Mouse (Mus musculus) frontal cortex, adult 2 months (tissue): Measurements from ENCODE around the gene Ccna2. TPM values are rescaled to one million over a fixed set of nuclear protein-coding genes. Genes with fewer than 3 reads are reported as not detected.

Source experiments
- DNase-seq, 2 experiments: peaks; one replicate each; pipeline ENCODE4 v3.0.0; 2022; ENCODE audit warnings: low spot score in 1 of 2; ENCODE audit errors: extremely low spot score in 1 of 2
- polyA plus RNA-seq: library from polyadenylated mRNA; depleted of rRNA; stranded (reverse); fragments of >200 nt; gene quantifications from 2 replicates; pipeline ENCODE4 v1.2.3, GENCODE M21; 2012; rRNA removed

The Ccna2 gene
- polyA plus RNA-seq, 1 experiment: 4.1 TPM

DNA sequence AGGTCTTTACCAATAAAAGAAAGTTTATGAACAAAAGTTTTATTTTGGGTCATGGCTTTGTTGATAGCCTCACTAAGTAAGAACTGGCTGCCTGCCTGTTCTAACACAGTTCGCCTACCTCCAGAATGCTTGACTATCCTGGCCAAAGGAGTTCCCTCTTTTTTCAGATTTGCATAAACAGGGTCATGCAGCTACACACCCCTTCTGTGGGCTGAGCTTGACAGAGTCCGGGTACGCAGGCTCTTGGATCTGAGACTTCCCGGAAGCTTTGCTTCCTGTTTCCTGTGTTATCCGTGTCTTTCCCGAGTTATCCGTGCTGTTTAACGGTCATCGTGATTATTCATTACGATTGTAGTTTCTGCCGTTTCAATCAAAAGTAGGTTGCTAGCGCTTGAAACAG, 35.9 kb downstream of the Ccna2 start:
- DNase-seq: no peak

DNA sequence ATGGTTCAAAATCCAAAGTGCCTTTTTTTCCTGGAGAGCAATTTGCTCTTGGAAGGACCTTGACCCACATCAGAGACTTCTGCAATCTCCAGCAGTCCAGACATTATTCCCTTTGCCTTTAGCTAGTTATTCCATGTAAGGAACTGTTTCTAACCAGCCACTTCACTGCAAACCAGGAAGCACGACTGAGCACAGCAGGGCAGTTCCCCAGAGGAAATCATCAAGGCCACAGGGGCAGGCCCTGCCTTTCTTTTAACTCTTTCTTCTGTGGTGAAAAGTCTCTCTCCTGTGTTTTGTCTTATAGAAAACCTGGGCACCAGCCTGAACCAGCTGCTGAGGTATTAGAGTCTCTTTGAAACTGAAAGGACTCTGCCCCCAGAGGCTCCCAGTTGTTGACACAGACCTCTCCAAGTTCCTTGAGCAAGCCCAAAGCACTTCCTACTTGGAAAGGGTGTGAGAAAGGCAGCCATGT, 38.7 kb downstream of the Ccna2 start:
- no peak for DNase-seq

DNA sequence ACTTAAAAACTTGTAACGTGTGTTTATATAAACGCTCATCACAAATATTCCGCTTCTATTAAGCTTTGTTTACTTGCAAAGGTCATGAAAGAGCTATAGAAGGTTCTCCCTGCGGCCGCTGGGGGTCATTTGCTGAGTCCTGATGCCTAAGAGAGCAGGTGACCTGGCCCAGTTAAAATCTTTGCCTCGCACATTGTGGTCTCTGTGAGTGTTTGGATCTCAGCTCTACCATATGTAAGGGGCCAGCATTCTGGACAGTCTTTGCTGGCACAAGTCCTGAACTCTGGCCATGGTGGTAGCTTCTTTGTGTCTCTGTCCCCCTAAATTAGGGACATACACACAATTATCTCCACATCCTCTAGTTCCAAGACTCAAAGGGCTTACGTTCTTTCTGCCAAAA, 39.2 kb downstream of the Ccna2 start:
- no peak for DNase-seq

DNA sequence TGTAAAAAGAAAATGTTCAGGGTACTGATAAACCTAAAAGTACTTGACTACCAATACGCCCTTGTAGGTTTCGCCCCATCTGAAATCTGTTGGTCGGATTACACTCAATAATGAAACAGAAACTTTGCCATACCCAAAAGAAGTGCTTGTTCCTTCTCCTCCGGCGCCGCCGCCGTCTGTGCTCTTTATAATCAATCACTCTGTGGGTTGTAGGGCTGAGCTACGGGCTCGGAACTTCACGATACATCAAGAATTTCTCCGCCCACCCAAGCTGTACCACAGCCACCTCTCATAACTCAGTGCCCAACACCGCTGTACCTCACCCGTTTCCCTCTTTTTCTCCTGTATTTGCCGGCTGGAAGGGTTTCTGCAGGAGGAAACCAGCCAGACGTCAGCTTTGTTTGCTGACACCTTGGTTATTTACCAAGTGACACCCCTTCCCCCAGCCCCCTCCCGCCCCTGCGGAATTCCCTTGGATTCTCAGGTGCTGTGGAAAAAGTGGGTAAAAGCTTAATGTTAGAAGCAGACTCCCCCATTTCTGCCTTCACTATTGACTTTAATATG, 39.9 kb downstream of the Ccna2 start:
- no peak for DNase-seq

DNA sequence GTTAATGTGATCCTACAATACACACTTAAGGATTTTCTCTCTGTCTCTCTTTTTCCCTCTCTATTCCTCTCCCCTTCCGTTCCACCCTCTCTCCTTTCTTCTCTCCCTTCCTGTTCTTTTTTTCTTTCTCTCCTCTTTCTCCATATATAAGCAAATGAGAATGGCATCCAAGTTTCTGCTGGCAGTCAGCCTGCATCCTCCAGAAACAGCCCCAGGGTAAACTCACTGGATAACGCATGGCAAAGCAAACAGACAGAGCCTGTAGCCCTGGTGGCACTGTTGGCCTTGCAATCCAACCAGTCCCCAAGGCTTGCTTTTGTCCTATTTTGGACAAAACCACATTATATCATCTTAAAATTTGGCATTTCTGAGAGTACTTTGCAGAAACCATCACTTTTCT, 40.7 kb downstream of the Ccna2 start:
- DNase-seq: peak in 1 of 2 experiments; percentile 68

- DNase-seq: peak in 1 of 2 experiments; percentile 51
Observed at GRCm38 (mm10) chr3:36530781-36531180, 41.2 kb downstream of the Ccna2 start.

DNA sequence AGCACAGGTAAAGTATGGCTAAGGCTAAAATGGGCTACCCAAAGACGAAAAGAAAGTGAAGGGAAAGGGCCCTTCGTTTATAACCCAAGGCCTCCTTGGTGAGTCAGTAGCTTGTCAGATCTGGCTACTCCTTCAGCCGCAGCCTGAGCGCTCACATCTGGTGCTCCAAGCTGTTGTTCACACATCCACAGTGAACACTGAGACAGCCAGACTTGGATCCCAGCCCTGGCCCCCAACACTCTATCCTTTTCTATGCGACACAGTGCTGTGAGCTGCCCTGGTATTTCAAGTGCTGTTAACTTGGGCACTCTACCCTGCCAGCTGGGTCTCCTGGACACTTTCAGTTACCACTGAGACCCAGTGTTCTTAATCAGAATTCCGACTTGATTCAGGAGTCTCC, 41.6 kb downstream of the Ccna2 start:
- DNase-seq: peak; percentile 73 to 88

- DNase-seq: no peak
Observed at GRCm38 (mm10) chr3:36524466-36524865, 47.5 kb downstream of the Ccna2 start.

DNA sequence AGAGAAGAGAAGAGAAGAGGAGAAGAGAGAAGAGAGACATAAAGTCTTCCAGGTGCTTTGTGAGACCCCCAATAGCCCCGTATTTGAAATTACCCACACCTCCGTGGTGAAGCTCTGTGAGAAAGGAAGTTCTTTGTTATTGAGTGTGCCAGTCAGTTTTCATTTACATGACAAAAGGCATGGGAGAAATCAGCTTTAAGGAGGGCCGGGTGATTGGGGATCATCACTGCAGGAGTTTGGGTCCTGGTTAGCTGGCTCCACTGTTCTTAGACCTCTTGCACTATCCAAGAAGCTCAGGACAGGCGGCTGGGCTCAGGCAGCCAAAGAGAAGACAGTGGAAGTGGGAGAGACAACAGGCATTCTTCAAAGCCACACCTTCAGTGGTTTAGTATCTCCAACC, 49.8 kb downstream of the Ccna2 start:
- DNase-seq: no peak

DNA sequence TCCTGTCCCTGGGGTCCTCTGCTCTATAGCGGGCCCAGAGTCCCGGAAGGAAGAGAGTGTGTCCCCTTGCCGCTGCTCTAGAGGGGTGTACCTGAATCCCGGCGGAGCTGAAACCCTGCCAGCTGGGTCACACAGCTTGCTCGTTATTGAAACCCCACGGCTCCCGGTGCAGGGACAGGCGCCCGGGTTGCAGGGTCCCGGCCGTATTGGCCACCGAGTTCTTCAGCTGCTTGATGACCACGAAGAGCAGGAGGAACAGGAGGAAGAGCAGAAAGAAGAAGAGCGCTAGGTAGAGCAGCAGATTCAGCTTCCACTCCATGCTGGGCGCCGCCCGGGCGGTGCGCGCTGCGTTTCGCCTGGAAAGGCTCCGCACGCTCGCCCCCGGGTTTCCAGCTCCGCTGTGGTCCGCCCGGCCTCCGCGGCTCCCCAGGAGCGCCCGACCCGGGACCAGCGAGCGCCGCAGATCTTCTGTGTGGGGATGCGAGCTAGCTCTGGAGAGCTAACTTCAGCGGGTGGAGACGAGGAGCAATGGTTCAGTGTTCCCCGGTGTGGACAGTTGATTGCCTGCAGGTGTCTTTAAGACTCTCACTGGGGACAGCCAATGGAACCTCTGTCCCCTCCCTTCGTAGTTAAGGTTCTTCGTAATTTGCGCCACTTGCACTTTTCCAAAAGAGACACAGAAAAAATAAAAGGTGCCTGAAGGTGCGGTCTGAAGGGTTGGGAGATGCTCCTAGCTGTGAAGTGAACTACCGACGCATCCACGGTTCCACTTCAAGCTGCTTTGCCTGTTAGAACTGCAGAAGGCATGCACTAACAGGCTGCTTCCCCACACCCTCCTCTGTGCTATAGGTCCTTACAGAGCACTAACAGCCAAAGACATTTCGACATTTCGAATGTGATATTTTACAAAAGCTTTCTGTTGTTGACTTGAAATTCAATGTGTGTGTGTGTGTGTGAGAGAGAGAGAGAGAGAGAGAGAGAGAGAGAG, 50.6 kb downstream of the Ccna2 start, which contains the start of gene Gm11549:
Gene Gm11549, minus strand, starts transcription at position 741 of the 988 bp plus-strand sequence.
- DNase-seq: peak in 1 of 2 experiments; percentile 58

- peak; percentile 76 to 81 for DNase-seq
Observed at GRCm38 (mm10) chr3:36516196-36516595, 55.8 kb downstream of the Ccna2 start.

Other genes with a start within 250 kb of the Ccna2 start
- gene Anxa5, start 96.3 kb downstream of the Ccna2 start, polyA plus RNA-seq: 97.6 and 113 TPM in 2 replicates
- gene 1810062G17Rik, start 96.2 kb downstream of the Ccna2 start, polyA plus RNA-seq: 0.15 TPM in 1 of 2 replicates, not detected in the other
- 19.2 and 19.5 TPM in 2 replicates for gene Gm11549, start 50.3 kb downstream of the Ccna2 start, polyA plus RNA-seq
- 34.5 and 39.7 TPM in 2 replicates for gene Exosc9, start 19.5 kb downstream of the Ccna2 start, polyA plus RNA-seq
- 18.1 and 19.5 TPM in 2 replicates for gene Bbs7, start 41.3 kb upstream of the Ccna2 start, polyA plus RNA-seq
- gene Trpc3, start 118.0 kb upstream of the Ccna2 start, polyA plus RNA-seq: 15.6 and 15.8 TPM in 2 replicates